Mouse (Mus musculus) heart, embryonic 15.5 days (tissue): Measurements from ENCODE around the gene Fcgr2b. TPM values are rescaled to one million over a fixed set of nuclear protein-coding genes. Genes with fewer than 3 reads are reported as not detected.
"Not testable (repeated sequence)": the region's sequence is repeated elsewhere in the genome, so short reads cannot be mapped to it uniquely, and the experiment has no call there.

Experiments
- ATAC-seq: fragments of 200-750 bp; cut with Nextera tagmentation; replicated peaks from 2 replicates; pipeline ENCODE4 v1.8.0; 2017; ENCODE audit warnings: low read depth, moderate TSS enrichment; ENCODE audit not compliant: insufficient number of reproducible peaks, insufficient read depth, low FRiP score
- H3K27ac ChIP-seq: fragments of 300-500 bp; sonication (generic); 2 replicates; pipeline ENCODE4 v1.5.1; 2015; ENCODE audit warnings: mild to moderate bottlenecking, inconsistent platforms
- H3K27me3 ChIP-seq: fragments of 300-500 bp; sonication (generic); 2 replicates; pipeline ENCODE4 v1.6.1; 2015; ENCODE audit warnings: inconsistent platforms
- H3K36me3 ChIP-seq: fragments of 300-500 bp; sonication (generic); 2 replicates; pipeline ENCODE4 v1.6.1; 2015; ENCODE audit warnings: mild to moderate bottlenecking, inconsistent platforms
- H3K4me1 ChIP-seq: fragments of 300-500 bp; sonication (generic); replicated peaks from 2 replicates; pipeline ENCODE4 v1.6.1; 2015; ENCODE audit warnings: inconsistent platforms
- H3K4me2 ChIP-seq: fragments of 300-500 bp; sonication (generic); 2 replicates; pipeline ENCODE4 v1.6.1; 2015; ENCODE audit warnings: inconsistent platforms, mild to moderate bottlenecking, moderate library complexity
- H3K4me3 ChIP-seq: fragments of 300-500 bp; sonication (generic); 2 replicates; pipeline ENCODE4 v1.5.1; 2015; ENCODE audit warnings: mild to moderate bottlenecking, inconsistent platforms
- H3K9ac ChIP-seq: fragments of 300-500 bp; sonication (generic); 2 replicates; pipeline ENCODE4 v1.6.1; 2015; ENCODE audit warnings: mild to moderate bottlenecking, inconsistent platforms
- H3K9me3 ChIP-seq: fragments of 300-500 bp; sonication (generic); replicated peaks from 2 replicates; pipeline ENCODE4 v1.6.1; 2016; ENCODE audit warnings: inconsistent platforms
- WGBS: fragments of 180-500 bp; shearing (Covaris S2); methylation state at CpG from one replicate; pipeline ENCODE4 v1.1.7; 2015; ENCODE audit warnings: mixed read lengths; 5-methylcytosine and 5-hydroxymethylcytosine counted together
- polyA plus RNA-seq: library from polyadenylated mRNA; unstranded; fragments of >200 nt; fragmentation: Nextera tagmentation; extraction: Ambion mirVana; gene quantifications from 2 replicates; pipeline ENCODE4 v1.2.1, GENCODE M21; 2015

The Fcgr2b gene
- polyA plus RNA-seq, 1 experiment from 2014 or later, result 1.2 TPM

DNA sequence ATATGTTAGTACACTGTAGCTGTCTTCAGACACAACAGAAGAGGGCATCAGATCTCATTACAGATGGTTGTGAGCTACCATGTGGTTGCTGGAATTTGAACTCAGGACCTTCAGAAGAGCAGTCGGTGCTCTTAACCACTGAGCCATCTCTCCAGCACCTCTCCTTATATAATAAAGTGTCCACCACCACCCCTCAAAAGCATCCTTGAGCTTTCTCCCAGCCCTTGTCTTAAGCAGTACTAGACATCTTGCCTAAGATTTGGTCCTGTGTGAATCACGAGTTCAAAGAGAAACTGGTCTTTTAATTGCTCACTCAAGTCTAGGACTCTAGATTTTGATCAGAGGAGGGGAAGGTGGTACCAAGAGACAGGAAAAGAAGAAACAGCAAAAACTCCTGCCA is 997 bp downstream of the Fcgr2b start:
- not testable (repeated sequence) for H3K9me3 ChIP-seq, H3K27me3 ChIP-seq, H3K4me1 ChIP-seq, ATAC-seq, H3K9ac ChIP-seq, H3K4me3 ChIP-seq, H3K36me3 ChIP-seq, H3K27ac ChIP-seq, H3K4me2 ChIP-seq
- 79% methylated on average over 2 of the region's 2 CpGs for WGBS

DNA sequence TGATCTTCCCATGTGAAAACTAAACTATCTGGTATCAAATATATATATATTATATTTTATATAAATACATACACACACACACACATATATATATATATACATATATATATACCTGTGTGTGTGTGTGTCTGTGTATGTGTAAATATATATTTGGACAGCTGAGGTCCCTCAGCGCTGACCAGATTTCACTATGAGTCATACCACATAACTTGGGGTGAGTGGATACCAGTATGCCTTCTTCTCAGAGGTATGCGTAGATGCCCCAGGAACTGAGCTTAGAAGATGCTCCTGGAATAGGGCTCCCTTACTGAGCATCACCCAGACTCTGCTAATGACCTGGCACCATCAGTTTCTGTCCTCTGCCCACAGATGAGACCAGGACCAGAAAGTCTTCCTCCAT is 1.6 kb downstream of the Fcgr2b start:
- H3K9me3 ChIP-seq, result no peaks in the 10 kb centered on the region
- H3K9ac ChIP-seq, result no peak overlapping the region
- WGBS, result 93% methylated on average over 2 of the region's 2 CpGs
- no peaks in the 10 kb centered on the region for H3K27me3 ChIP-seq
- H3K4me3 ChIP-seq, result no peak overlapping the region
- H3K36me3 ChIP-seq, result no peaks in the 10 kb centered on the region
- H3K4me2 ChIP-seq, result no peak overlapping the region
- no peak for ATAC-seq
- H3K27ac ChIP-seq, result no peak overlapping the region
- H3K4me1 ChIP-seq, result no peaks in the 10 kb centered on the region

DNA sequence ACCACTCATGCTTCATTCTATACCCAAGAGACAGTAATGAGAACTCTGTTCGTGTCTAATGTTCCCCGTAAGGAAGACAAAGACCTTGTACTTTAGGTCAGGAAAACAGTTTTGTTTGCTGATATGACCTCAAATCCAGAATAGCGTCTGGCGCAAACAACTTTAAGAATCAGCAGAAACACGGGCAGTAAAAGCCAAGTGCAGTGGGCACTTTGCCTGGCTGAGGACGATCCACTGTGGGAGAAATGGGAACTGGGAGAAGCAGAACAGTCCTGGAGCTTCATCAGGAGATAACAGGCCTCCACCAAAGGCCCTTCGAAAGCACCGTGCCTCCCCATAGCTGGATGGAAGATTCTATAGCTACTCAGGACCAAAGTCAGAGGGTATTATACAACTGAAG is 2.2 kb downstream of the Fcgr2b start:
- no peak for ATAC-seq

DNA sequence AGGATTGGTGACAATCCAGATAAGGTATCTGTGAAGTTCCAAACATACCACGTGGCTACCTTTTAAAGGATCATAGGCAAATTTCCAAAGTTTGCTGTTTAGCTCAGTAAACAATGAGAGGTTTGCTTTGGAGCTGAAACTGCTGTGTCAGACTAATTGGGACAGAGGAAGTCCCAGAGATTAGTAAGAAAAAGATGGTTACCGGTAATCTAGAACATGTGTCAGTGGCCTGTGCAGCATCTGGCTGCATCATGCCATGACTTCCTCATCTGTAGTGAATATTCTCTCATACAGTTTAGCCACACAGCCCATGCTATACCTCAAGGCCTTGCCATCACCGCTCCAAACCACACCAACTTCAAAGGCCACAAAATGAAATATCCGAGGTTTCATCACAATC is 3.4 kb downstream of the Fcgr2b start:
- WGBS, result 66% methylated on average over 4 of the region's 4 CpGs
- H3K9me3 ChIP-seq, result no peaks in the 10 kb centered on the region
- H3K36me3 ChIP-seq, result no peaks in the 10 kb centered on the region
- H3K27ac ChIP-seq, result no peak overlapping the region
- no peak for ATAC-seq
- no peak overlapping the region for H3K4me2 ChIP-seq
- no peaks in the 10 kb centered on the region for H3K4me1 ChIP-seq
- H3K4me3 ChIP-seq, result no peak overlapping the region
- H3K9ac ChIP-seq, result no peak overlapping the region
- H3K27me3 ChIP-seq, result no peaks in the 10 kb centered on the region

More for the DNA sequence above, 2.2 kb downstream of the Fcgr2b start:
- H3K9ac ChIP-seq, result no peak overlapping the region
- no peak overlapping the region for H3K27ac ChIP-seq
- no peak overlapping the region for H3K4me2 ChIP-seq
- WGBS, result 77% methylated on average over 8 of the region's 8 CpGs
- no peaks in the 10 kb centered on the region for H3K9me3 ChIP-seq
- H3K27me3 ChIP-seq, result no peaks in the 10 kb centered on the region
- no peak overlapping the region for H3K4me3 ChIP-seq
- H3K36me3 ChIP-seq, result no peaks in the 10 kb centered on the region
- H3K4me1 ChIP-seq, result no peaks in the 10 kb centered on the region

DNA sequence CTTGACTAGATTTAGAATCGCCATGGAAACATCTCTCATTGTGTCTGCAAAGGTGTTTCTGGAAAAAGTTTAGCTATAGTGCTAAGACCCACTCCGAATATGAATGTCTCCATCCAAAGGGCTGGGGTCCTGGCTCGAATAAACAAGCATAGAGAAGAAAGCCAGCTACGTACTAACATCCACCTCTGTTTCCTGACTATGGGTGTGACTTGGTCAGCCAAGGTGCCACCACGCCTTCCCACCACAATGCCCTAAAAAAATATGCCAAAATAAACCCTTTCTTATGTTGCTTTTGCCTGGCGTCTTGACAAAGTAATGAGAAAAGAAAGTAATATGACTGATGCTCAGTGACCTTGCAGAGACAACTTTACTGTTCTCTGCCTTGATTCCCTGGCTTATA is 3.9 kb downstream of the Fcgr2b start:
- Histone ChIP-seq H3K4me3 (no peak overlapping the region), H3K27me3 (no peaks in the 10 kb centered on the region), H3K9ac (no peak overlapping the region), H3K9me3 (no peaks in the 10 kb centered on the region), H3K4me1 (no peaks in the 10 kb centered on the region), H3K27ac (no peak overlapping the region), H3K4me2 (no peak overlapping the region), H3K36me3 (no peaks in the 10 kb centered on the region)
- 73% methylated on average over 6 of the region's 6 CpGs for WGBS
- ATAC-seq, result no peak

DNA sequence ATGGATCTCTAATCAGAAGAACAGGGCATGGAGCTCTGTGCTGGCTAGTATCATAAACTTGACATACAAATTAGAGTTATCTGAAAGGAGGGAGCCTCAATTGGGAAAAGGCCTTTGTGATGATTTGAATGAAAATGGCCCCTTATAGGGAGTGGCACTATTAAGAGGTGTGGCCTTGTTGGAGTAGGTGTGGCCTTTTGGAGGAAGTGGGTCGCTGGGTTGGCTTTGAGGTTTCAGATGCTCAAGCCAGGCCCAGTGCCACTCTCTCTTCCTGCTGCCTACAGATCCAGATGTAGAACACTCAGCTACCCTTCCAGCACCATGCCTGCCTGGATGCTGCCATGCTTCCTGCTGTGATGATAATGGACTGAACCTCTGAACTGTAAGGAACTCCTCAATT is 7.8 kb downstream of the Fcgr2b start:
- H3K36me3 ChIP-seq, result no peaks in the 10 kb centered on the region
- no peak overlapping the region for H3K27ac ChIP-seq
- no peaks in the 10 kb centered on the region for H3K9me3 ChIP-seq
- no peak overlapping the region for H3K4me2 ChIP-seq
- H3K9ac ChIP-seq, result no peak overlapping the region
- no peaks in the 10 kb centered on the region for H3K4me1 ChIP-seq
- no peak overlapping the region for H3K4me3 ChIP-seq
- ATAC-seq, result no peak
- WGBS, result 65% methylated on average over 1 of the region's 1 CpGs
- no peaks in the 10 kb centered on the region for H3K27me3 ChIP-seq

DNA sequence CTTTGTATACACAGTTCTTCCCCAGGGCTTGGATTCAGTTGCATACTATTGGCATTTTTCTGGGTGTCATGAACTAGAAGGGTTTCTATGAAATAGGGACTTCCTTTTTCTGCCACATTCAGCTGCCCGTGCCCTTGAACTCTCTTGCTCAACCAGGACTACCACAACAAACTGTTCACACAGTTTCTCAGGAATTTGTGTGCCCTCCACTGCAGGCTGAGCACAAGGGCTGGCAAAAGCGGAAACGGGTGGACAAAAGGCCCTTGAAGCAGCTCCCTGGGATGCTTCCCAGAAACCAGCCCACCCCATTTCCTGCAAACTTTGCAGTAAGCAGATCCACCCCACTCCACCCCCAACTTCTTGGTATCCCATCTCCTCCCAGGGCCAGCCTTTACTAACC is 8.8 kb downstream of the Fcgr2b start:
- no peaks in the 10 kb centered on the region for H3K9me3 ChIP-seq
- H3K27me3 ChIP-seq, result no peaks in the 10 kb centered on the region
- H3K36me3 ChIP-seq, result no peaks in the 10 kb centered on the region
- no peak for ATAC-seq
- 63% methylated on average over 3 of the region's 3 CpGs for WGBS
- H3K9ac ChIP-seq, result no peak overlapping the region
- H3K27ac ChIP-seq, result no peak overlapping the region
- H3K4me3 ChIP-seq, result no peak overlapping the region
- no peak overlapping the region for H3K4me2 ChIP-seq
- peaks cover 10% of the 10 kb centered on the region for H3K4me1 ChIP-seq

DNA sequence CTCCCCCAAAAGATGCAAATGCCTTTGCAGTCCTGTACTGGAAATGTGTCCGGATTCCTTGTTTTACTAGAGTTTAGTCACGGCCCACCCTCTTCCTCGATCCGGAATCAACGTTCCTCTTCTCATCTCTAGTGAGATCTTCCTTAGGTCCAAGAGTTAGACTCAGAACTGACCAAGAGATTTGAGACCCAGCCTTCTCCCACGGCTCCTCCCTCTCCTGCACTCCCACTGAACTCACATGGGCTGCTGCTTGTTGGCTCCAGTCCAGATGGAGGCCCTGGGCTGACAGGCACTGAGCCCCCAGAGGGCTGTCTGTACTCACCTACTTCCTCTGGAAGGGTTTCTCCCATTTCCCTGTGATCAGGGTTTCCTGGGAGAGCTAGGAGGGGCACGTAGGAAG is 13.3 kb downstream of the Fcgr2b start:
- H3K4me3 ChIP-seq, result no peak overlapping the region
- H3K27ac ChIP-seq, result peak overlapping the region; percentile 76
- peak; percentile 63; the same call in 1 of the 2 replicates for ATAC-seq
- no peaks in the 10 kb centered on the region for H3K36me3 ChIP-seq
- peaks cover 26% of the 10 kb centered on the region for H3K4me1 ChIP-seq
- no peak overlapping the region for H3K9ac ChIP-seq
- H3K4me2 ChIP-seq, result 0 out of 2 replicates have a peak overlapping the region, but pooled peaks have one; percentile 4
- WGBS, result 48% methylated on average over 7 of the region's 7 CpGs
- no peaks in the 10 kb centered on the region for H3K27me3 ChIP-seq
- no peaks in the 10 kb centered on the region for H3K9me3 ChIP-seq

DNA sequence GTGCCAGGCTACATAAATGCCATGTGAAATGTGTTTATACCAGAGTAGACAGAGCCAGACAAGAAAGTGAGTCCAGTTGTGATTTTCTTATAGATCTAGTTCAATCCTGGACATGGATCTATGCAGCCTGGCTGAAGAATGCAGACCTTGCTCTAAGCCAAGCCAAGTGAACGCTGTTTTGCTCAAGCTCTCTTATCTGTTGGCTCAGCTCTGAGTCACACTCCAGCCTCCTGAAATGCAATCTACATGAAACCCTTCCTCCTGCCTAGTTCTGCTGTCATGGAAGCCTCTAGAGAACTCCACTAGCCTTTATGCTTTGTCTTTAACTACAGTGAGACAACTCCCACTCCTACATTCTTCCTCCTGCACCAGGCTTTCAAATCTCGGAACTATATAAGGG is 14.0 kb downstream of the Fcgr2b start:
- Histone ChIP-seq H3K36me3 (no peaks in the 10 kb centered on the region), H3K27ac (peak overlapping the region; percentile 76), H3K4me2 (peak overlapping the region; percentile 6; the same call in 1 of the 2 replicates), H3K4me1 (peaks cover 26% of the 10 kb centered on the region), H3K4me3 (no peak overlapping the region), H3K9ac (no peak overlapping the region), H3K9me3 (no peaks in the 10 kb centered on the region), H3K27me3 (no peaks in the 10 kb centered on the region)
- ATAC-seq, result peak; percentile 63; the same call in 1 of the 2 replicates
- 17% methylated on average over 2 of the region's 2 CpGs for WGBS

DNA sequence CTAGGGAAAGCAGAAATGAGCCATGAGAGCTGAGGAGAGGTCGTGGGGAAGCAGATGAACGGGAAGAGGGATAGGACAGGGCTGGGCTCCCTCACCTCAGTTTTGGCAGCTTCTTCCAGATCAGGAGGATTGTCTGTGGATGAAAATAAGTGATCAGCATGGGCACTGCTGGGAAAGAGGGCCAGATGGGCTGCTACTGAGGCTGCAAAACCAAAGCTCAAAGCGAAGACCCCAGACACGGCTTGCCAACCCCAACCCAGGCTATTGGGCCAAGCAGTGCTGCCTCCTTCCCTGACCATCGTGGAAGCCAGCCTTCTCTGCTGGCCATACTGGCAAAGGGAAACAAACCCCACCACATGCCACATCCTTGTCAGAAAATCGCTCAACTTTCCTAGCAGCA is 15.2 kb downstream of the Fcgr2b start:
- Histone ChIP-seq H3K4me1 (peaks cover 26% of the 10 kb centered on the region), H3K36me3 (no peaks in the 10 kb centered on the region), H3K9ac (no peak overlapping the region), H3K27me3 (no peaks in the 10 kb centered on the region), H3K27ac (no peak overlapping the region), H3K9me3 (no peaks in the 10 kb centered on the region), H3K4me3 (no peak overlapping the region), H3K4me2 (no peak overlapping the region)
- no peak for ATAC-seq
- 71% methylated on average over 6 of the region's 6 CpGs for WGBS

DNA sequence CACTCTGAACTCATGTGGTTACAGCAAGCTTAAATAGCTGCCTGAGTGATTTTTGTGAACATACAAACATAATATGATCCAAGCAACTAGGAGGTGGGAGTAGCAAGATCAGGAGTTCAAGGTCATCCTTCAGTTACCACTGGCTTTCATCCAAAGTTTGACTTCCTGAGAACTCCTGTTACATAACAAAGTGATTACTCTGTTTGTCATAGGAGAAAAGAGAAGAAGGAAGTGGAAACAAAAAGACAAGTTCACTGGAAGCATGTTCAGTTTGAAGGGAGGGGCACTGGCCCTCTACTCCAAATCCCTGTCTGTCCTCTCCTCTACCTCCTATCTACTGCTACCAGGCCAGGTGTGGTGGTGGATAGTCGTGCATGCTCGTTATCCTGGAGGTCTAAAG is 16.6 kb downstream of the Fcgr2b start:
- 46% methylated on average over 2 of the region's 2 CpGs for WGBS
- no peaks in the 10 kb centered on the region for H3K36me3 ChIP-seq
- H3K4me2 ChIP-seq, result no peak overlapping the region
- H3K4me3 ChIP-seq, result no peak overlapping the region
- ATAC-seq, result no peak
- no peak overlapping the region for H3K9ac ChIP-seq
- H3K9me3 ChIP-seq, result no peaks in the 10 kb centered on the region
- H3K27me3 ChIP-seq, result no peaks in the 10 kb centered on the region
- H3K4me1 ChIP-seq, result peaks cover 26% of the 10 kb centered on the region
- no peak overlapping the region for H3K27ac ChIP-seq

DNA sequence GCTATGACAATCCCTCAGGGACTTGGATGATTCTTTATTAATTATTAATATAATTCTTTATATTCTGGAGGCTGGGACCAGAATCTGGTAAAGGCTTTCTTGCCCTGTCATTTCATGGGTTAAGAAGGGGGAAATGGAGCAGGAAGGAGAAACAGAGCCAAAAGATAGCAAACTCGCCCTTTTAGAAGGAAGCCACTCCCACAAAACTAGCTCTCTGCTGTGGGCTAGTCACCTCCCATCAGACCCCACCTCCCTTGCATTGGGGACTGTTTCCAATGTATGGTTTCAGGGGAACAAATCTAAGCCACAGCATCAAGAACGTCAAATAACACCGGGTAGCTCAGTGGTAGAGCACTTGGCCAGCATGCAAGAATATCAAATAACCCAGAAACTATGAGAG is 18.1 kb downstream of the Fcgr2b start:
- H3K36me3 ChIP-seq, result no peaks in the 10 kb centered on the region
- H3K9me3 ChIP-seq, result no peaks in the 10 kb centered on the region
- H3K4me1 ChIP-seq, result peaks cover 23% of the 10 kb centered on the region
- no peak for ATAC-seq
- WGBS, result 56% methylated on average over 3 of the region's 3 CpGs
- H3K9ac ChIP-seq, result no peak overlapping the region
- H3K27ac ChIP-seq, result no peak overlapping the region
- H3K4me2 ChIP-seq, result no peak overlapping the region
- no peaks in the 10 kb centered on the region for H3K27me3 ChIP-seq
- H3K4me3 ChIP-seq, result no peak overlapping the region
